Mouse (Mus musculus) hindbrain, embryonic 13.5 days (tissue): ENCODE results near the gene Glul. TPM values are rescaled to one million over a fixed set of nuclear protein-coding genes. Genes with fewer than 3 reads are reported as not detected.
A peak's percentile ranks its signal among the peaks of the same experiment; 100 is the strongest.
"Not testable (repeated sequence)": the region's sequence is repeated elsewhere in the genome, so short reads cannot be mapped to it uniquely, and the experiment has no call there.

Experiments
- ATAC-seq: fragments of 200-750 bp; cut with Nextera tagmentation; 2 replicates; pipeline ENCODE4 v1.8.0; 2017; ENCODE audit warnings: moderate TSS enrichment; ENCODE audit not compliant: low FRiP score
- H3K27ac ChIP-seq: fragments of 300-500 bp; sonication (generic); 2 replicates; pipeline ENCODE4 v1.5.1; 2015; ENCODE audit warnings: inconsistent platforms, mild to moderate bottlenecking, moderate library complexity
- H3K27me3 ChIP-seq: fragments of 300-500 bp; sonication (generic); 2 replicates; pipeline ENCODE4 v1.6.1; 2015; ENCODE audit warnings: mild to moderate bottlenecking, inconsistent platforms
- H3K36me3 ChIP-seq: fragments of 300-500 bp; sonication (generic); 2 replicates; pipeline ENCODE4 v1.6.1; 2015; ENCODE audit warnings: mild to moderate bottlenecking, inconsistent platforms
- H3K4me1 ChIP-seq: fragments of 300-500 bp; sonication (generic); replicated peaks from 2 replicates; pipeline ENCODE4 v1.6.1; 2015; ENCODE audit warnings: inconsistent platforms
- H3K4me2 ChIP-seq: fragments of 300-500 bp; sonication (generic); 2 replicates; pipeline ENCODE4 v1.6.1; 2015; ENCODE audit warnings: inconsistent platforms, mild to moderate bottlenecking, moderate library complexity
- H3K4me3 ChIP-seq: fragments of 300-500 bp; sonication (generic); 2 replicates; pipeline ENCODE4 v1.5.1; 2015; ENCODE audit warnings: mild to moderate bottlenecking, inconsistent platforms
- H3K9ac ChIP-seq: fragments of 300-500 bp; sonication (generic); 2 replicates; pipeline ENCODE4 v1.6.1; 2015; ENCODE audit warnings: mild to moderate bottlenecking, inconsistent platforms
- H3K9me3 ChIP-seq: fragments of 300-500 bp; sonication (generic); 2 replicates; pipeline ENCODE4 v1.6.1; 2016; ENCODE audit warnings: inconsistent platforms
- WGBS: fragments of 180-500 bp; shearing (Covaris S2); methylation state at CpG from one replicate; pipeline ENCODE4 v1.1.7; 2015; 5-methylcytosine and 5-hydroxymethylcytosine counted together
- polyA plus RNA-seq: library from polyadenylated mRNA; unstranded; fragments of >200 nt; fragmentation: Nextera tagmentation; extraction: Ambion mirVana; gene quantifications from 2 replicates; pipeline ENCODE4 v1.2.1, GENCODE M21; 2015

Gene Glul
- polyA plus RNA-seq: 150 and 164 TPM in 2 replicates

- peaks cover 40% of the 10 kb centered on the region for H3K4me1 ChIP-seq
- H3K4me2 ChIP-seq: peak within 1 kb of the TSS; percentile 83
- H3K27me3 ChIP-seq: 0 out of 2 replicates have a peak, but pooled peaks cover 4% of the 10 kb centered on the region
- H3K27ac ChIP-seq: peak within 1 kb of the TSS; percentile 98
- peak within 1 kb of the TSS; percentile 96 for H3K9ac ChIP-seq
- peaks cover 22% of the 10 kb centered on the region for H3K36me3 ChIP-seq
- H3K9me3 ChIP-seq: no peaks in the 10 kb centered on the region
- H3K4me3 ChIP-seq: peak within 1 kb of the TSS; percentile 93
- under 1% methylated on average over 51 of the region's 51 CpGs for WGBS
- peak; percentile 96 for ATAC-seq
Measured at GRCm38 (mm10) chr1:153899731-153900380, at the start of gene Glul, which contains the start of gene Teddm2. TSS of gene Glul (plus strand) at chr1:153899944. TSS of gene Teddm2 (minus strand) at chr1:153900228.

- H3K4me2 ChIP-seq, ATAC-seq, H3K9me3 ChIP-seq, H3K4me3 ChIP-seq, H3K4me1 ChIP-seq, H3K36me3 ChIP-seq, H3K9ac ChIP-seq, H3K27ac ChIP-seq, H3K27me3 ChIP-seq: not testable (repeated sequence)
- WGBS: 87% methylated on average over 7 of the region's 7 CpGs
Measured at GRCm38 (mm10) chr1:153852696-153853095, 47.0 kb upstream of the Glul start.

GRCm38 (mm10) chr1:153855946-153856345, 43.8 kb upstream of the Glul start:
- H3K9ac ChIP-seq: no peak overlapping the region
- no peaks in the 10 kb centered on the region for H3K36me3 ChIP-seq
- H3K4me1 ChIP-seq: no peaks in the 10 kb centered on the region
- H3K9me3 ChIP-seq: no peaks in the 10 kb centered on the region
- 87% methylated on average over 8 of the region's 8 CpGs for WGBS
- no peak overlapping the region for H3K4me2 ChIP-seq
- no peak overlapping the region for H3K4me3 ChIP-seq
- no peaks in the 10 kb centered on the region for H3K27me3 ChIP-seq
- ATAC-seq: no peak
- no peak overlapping the region for H3K27ac ChIP-seq

- no peak within 1 kb of the TSS for H3K27ac ChIP-seq
- H3K9ac ChIP-seq: no peak within 1 kb of the TSS
- H3K27me3 ChIP-seq: no peaks in the 10 kb centered on the region
- 93% methylated on average over 6 of the region's 6 CpGs for WGBS
- H3K36me3 ChIP-seq: no peaks in the 10 kb centered on the region
- no peak for ATAC-seq
- H3K4me1 ChIP-seq: no peaks in the 10 kb centered on the region
- no peaks in the 10 kb centered on the region for H3K9me3 ChIP-seq
- no peak within 1 kb of the TSS for H3K4me2 ChIP-seq
- H3K4me3 ChIP-seq: no peak within 1 kb of the TSS
Measured at GRCm38 (mm10) chr1:153874045-153874444, 25.7 kb upstream of the Glul start, which contains the start of gene Teddm1b. TSS of gene Teddm1b (plus strand) at chr1:153874345.

DNA sequence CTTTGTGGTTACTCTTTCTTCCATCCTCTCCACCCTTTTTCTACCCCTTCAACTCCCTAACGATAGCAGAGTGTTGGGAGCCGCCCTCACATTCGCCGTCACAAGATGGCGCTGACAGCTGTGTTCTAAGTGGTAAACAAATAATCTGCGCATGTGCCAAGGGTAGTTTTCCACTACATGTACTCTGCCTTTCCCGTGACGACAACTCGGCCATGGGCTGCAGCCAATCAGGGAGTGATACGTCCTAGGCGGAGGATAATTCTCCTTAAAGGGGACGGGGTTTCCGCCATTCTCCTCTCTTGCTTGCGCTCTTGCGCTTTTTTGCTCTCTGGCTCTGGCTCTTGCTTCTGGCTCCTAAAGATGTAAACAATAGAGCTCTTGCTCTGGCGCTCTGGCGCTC, 19.4 kb upstream of the Glul start:
- not testable (repeated sequence) for ATAC-seq, H3K9ac ChIP-seq, H3K4me1 ChIP-seq, H3K4me3 ChIP-seq, H3K36me3 ChIP-seq, H3K9me3 ChIP-seq, H3K27ac ChIP-seq, H3K4me2 ChIP-seq, H3K27me3 ChIP-seq
- 95% methylated on average over 17 of the region's 17 CpGs for WGBS

DNA sequence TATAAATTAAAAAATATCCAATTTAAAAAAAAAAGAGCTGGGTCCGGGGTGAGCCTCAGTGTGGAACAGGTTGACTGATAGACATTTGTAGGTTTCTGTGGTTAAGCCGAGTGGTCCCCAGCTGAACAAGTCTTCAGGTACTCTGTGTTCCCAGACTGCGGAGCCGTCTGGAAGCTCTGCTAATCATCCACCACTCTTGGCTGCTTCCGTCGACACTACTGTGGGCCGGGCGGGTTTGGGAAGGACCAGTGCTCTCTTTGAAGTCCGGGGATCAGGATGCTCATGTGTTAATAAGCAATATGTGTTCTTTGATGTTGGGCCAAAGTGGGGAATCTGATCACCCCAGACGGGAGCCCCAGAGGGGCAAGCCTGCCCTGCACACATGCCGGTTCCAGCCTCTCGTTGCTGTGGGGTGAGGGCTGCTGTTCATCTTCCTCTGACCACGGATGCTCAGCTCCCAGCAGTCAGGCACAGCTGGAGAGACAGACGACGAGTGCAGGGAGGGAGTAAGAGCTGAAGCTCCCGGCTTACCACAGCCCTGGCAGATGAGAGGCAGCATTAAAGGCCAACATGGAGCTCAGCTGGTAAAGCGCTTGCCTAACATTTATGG, 13.6 kb upstream of the Glul start:
- no peaks in the 10 kb centered on the region for H3K36me3 ChIP-seq
- no peak overlapping the region; the same call in 1 of the 2 replicates for H3K4me2 ChIP-seq
- WGBS: 50% methylated on average over 17 of the region's 17 CpGs
- no peak overlapping the region for H3K4me3 ChIP-seq
- H3K9me3 ChIP-seq: no peaks in the 10 kb centered on the region
- H3K9ac ChIP-seq: no peak overlapping the region
- H3K27me3 ChIP-seq: 0 out of 2 replicates have a peak, but pooled peaks cover 3% of the 10 kb centered on the region
- ATAC-seq: peak; percentile 46; the same call in 1 of the 2 replicates
- peaks cover 8% of the 10 kb centered on the region for H3K4me1 ChIP-seq
- H3K27ac ChIP-seq: 0 out of 2 replicates have a peak overlapping the region, but pooled peaks have one; percentile 18

DNA sequence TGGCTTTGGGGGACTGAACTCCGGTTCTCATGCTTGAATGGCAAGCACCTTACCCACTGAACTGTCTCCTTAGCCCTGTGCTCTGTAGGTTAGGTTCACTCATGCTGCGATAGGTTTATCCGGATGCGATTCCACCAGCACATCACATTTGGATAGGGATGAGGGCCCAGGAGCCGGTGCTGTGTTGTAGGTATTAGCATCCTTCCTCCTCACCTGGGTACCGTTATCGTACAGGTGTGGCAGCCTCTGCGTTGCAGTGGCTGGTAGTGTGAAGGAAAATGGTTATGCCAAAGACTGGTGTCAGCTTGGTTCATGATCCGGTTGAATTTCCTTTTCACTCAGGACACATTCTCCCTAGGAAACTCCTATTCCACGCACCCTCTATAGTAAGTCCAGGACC, 9.6 kb upstream of the Glul start:
- H3K9me3 ChIP-seq: no peaks in the 10 kb centered on the region
- peaks cover 9% of the 10 kb centered on the region; the same call in 1 of the 2 replicates for H3K27me3 ChIP-seq
- no peak overlapping the region for H3K27ac ChIP-seq
- H3K36me3 ChIP-seq: no peaks in the 10 kb centered on the region
- no peak overlapping the region for H3K9ac ChIP-seq
- peaks cover 6% of the 10 kb centered on the region; the same call in 1 of the 2 replicates for H3K4me1 ChIP-seq
- WGBS: 97% methylated on average over 10 of the region's 10 CpGs
- H3K4me3 ChIP-seq: no peak overlapping the region
- no peak for ATAC-seq
- no peak overlapping the region for H3K4me2 ChIP-seq

DNA sequence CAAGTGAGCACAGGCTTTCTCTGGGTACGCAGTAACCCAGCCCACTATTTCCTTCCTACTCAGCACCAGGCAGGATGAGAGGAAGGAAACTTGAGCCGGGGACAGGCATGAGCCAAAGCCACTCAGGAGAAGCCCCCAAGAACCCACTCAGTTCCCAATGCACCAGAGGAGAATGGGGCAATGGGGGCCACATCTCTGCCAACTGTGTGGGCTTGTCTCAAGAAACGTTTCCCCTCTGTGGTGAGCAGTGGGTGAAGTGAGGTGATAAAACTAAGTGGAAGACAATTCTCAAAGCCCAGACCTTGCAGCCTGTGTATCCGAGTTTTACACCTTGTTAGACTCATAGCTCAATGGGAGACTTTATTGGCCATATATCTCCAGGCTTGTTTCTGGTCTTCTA, 8.3 kb upstream of the Glul start, which contains the start of gene Teddm1a:
Teddm1a (plus strand) TSS at position 301 of the 400 bp plus-strand sequence.
- Histone ChIP-seq H3K4me3 (no peak within 1 kb of the TSS), H3K4me1 (0 out of 2 replicates have a peak, but pooled peaks cover 2% of the 10 kb centered on the region), H3K27me3 (peaks cover 12% of the 10 kb centered on the region; the same call in 1 of the 2 replicates), H3K4me2 (no peak within 1 kb of the TSS), H3K9me3 (no peaks in the 10 kb centered on the region), H3K27ac (no peak within 1 kb of the TSS), H3K9ac (no peak within 1 kb of the TSS), H3K36me3 (no peaks in the 10 kb centered on the region)
- 76% methylated on average over 4 of the region's 4 CpGs for WGBS
- no peak for ATAC-seq

DNA sequence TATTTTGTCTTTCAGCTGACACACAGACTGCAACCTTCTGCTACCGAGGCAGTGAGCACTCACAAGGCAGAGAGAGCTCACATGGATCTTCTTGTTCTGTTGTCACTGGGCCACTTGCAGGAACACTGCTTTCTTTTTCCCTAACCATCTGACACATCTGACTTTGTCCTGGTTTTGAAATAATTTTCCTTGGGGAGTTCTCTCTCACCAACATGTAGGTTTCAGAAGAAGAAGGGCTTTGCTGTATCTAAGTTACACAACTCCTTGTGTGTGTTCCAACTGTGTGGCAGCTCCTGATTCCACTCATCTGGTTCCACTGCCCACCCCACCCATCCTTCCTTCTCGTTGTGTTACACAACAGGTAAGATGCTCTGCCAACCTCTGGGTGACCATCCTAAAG, 6.0 kb upstream of the Glul start:
- Histone ChIP-seq H3K4me1 (peaks cover 7% of the 10 kb centered on the region), H3K36me3 (no peaks in the 10 kb centered on the region), H3K27me3 (peaks cover 12% of the 10 kb centered on the region; the same call in 1 of the 2 replicates), H3K4me3 (no peak overlapping the region), H3K9ac (no peak overlapping the region), H3K9me3 (no peaks in the 10 kb centered on the region), H3K27ac (no peak overlapping the region), H3K4me2 (no peak overlapping the region)
- 67% methylated on average over 2 of the region's 2 CpGs for WGBS
- ATAC-seq: no peak

DNA sequence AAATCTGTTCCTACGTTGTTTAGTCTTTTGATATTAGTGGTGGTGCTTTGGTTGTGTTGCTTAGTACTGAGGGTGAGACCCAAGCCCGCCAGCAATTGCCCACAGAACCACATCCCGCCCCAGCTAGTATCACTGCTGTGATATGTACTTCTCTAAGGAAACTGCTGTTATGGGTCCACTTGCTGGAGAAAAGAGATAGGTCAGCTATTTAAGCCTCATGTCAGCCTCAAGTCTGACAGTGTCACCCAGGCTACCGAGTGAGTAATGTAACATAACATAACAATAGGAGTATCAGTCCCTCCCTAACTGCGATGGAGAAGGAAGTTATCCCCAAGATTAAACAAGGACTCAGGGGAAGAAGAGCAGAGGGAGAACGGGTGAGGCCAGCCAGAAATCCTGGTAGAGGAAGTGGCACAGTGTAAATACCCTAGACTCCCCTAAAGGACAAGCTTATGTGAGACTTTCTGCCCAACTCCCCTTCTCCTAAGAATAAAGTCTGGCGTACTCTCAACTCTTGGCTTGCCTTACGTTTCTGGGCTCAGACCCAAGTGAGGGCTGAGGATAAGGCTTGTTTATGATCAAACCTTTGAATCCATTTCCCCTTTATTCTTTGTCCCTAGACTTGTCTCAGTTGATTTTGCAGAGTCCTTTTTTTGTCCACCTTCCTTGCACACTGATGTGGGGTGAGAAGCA, 5.4 kb upstream of the Glul start:
- Histone ChIP-seq H3K4me2 (no peak overlapping the region), H3K9me3 (no peaks in the 10 kb centered on the region), H3K4me1 (peaks cover 10% of the 10 kb centered on the region), H3K9ac (no peak overlapping the region), H3K27me3 (peaks cover 12% of the 10 kb centered on the region; the same call in 1 of the 2 replicates), H3K36me3 (no peaks in the 10 kb centered on the region), H3K27ac (no peak overlapping the region), H3K4me3 (no peak overlapping the region)
- no peak for ATAC-seq
- 68% methylated on average over 8 of the region's 8 CpGs for WGBS

DNA sequence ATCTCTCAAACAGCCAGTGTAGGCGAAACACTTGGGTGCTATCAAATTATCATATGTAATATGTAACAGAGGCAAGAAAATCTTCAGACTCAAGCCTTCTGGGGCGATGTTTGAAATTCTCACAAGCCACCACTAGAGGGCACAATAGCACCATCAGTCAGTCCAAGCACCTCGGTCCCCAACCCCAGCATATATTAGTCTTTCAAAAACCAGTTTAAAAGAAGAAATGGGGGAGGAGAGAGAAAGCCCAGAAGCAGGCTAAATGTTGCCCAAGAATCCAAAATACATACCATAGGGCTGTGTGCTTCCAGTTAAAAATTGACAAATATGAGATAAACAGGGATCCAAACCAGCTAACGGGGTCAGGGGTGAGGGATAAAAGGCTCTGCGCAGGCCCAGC, 4.8 kb upstream of the Glul start:
- WGBS: 36% methylated on average over 5 of the region's 5 CpGs

DNA sequence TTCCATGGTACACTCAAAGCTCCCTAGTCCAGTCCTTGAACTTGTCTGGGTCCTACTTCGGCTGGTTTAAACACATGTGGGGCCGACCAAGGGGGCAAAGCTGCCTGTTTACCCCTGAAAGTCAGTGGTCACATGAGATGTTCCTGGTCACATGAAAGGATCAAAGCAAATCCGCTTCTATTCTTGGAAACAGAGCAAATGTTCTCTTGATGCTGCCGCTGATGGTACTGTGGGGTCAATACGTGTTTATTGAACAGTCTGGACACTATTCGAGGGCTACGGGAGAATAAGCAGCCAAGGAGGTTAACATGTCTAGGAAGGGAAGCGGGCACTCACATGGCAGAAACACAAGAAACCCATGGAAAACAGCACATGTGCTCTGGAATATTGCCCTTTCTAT, 2.5 kb upstream of the Glul start:
- no peak for ATAC-seq
- Histone ChIP-seq H3K4me3 (no peak overlapping the region), H3K9me3 (no peaks in the 10 kb centered on the region), H3K36me3 (no peaks in the 10 kb centered on the region), H3K9ac (no peak overlapping the region), H3K27me3 (peaks cover 10% of the 10 kb centered on the region; the same call in 1 of the 2 replicates), H3K4me2 (no peak overlapping the region), H3K27ac (no peak overlapping the region), H3K4me1 (peaks cover 24% of the 10 kb centered on the region)
- 84% methylated on average over 8 of the region's 8 CpGs for WGBS

More for the DNA sequence above, 4.8 kb upstream of the Glul start:
- Histone ChIP-seq H3K36me3 (no peaks in the 10 kb centered on the region), H3K27ac (no peak overlapping the region), H3K9me3 (no peaks in the 10 kb centered on the region), H3K27me3 (peaks cover 12% of the 10 kb centered on the region; the same call in 1 of the 2 replicates), H3K4me1 (peaks cover 10% of the 10 kb centered on the region), H3K4me2 (no peak overlapping the region), H3K9ac (no peak overlapping the region), H3K4me3 (no peak overlapping the region)
- ATAC-seq: no peak
